Comparison of ENCODE assay signal across 10 mouse cellular contexts in genomic region chr2:62390961-62391461, GRCm38 (mm10). TPM values are rescaled to one million over a fixed set of nuclear protein-coding genes. Genes with fewer than 3 reads are reported as not detected.
DNase-seq lines count a peak whose midpoint lies in the region; ATAC-seq and TF ChIP-seq lines count a peak whose summit lies in the region.
"Had no signal": no experiment of that assay in that cellular context is flagged by ENCODE, and none has a peak within 500 bp of the region (broad histone marks: within the 10 kb centered on the region; RNA-seq: fewer than 3 reads in every experiment).

No protein-coding gene starts in this region.

- no peaks in the 10 kb centered on the region; the same call in 1 of the 2 replicates for H3K9me3 ChIP-seq in kidney, embryonic 14.5 days (ENCODE audit: control insufficient read depth, low read length)
- H3K9me3 ChIP-seq: hindbrain, embryonic 12.5 days had no signal

- H3K27ac ChIP-seq in kidney, adult 2 months (ENCODE audit: insufficient read depth, low read depth, low read length) = no peak overlapping the region; the same call in 1 of the 2 replicates
- H3K27ac ChIP-seq in kidney, embryonic 14.5 days (ENCODE audit: low read depth, low read length) = no peak overlapping the region
- no peak overlapping the region for H3K27ac ChIP-seq in left cerebral cortex, adult 2 months
- H3K27ac ChIP-seq: hindbrain, embryonic 12.5 days had no signal

- peak; percentile 31 for DNase-seq in kidney, adult 2 months
- DNase-seq in thymus, postnatal 25 days = peak; percentile 44
- DNase-seq in gastrocnemius, postnatal 10 days = no peak
- DNase-seq in left cerebral cortex, postnatal 4 days = no peak
- no peak for DNase-seq in left cerebral cortex, adult 2 months (ENCODE audit: extremely low spot score in 1 of 2, low spot score in 2 of 2)
- DNase-seq: layer of hippocampus, postnatal 36 days had no signal

- H3K4me3 ChIP-seq in kidney, adult 2 months (ENCODE audit: insufficient read depth, low read depth, low read length) = no peak overlapping the region
- H3K4me3 ChIP-seq in kidney, embryonic 14.5 days (ENCODE audit: low read length) = no peak overlapping the region
- no peak overlapping the region for H3K4me3 ChIP-seq in left cerebral cortex, adult 2 months
- H3K4me3 ChIP-seq: hindbrain, embryonic 12.5 days had no signal

- no peaks in the 10 kb centered on the region for H3K27me3 ChIP-seq in kidney, adult 2 months (replicated peaks; ENCODE audit: control insufficient read depth, insufficient read depth, low read length)
- no peaks in the 10 kb centered on the region for H3K27me3 ChIP-seq in kidney, embryonic 14.5 days (ENCODE audit: control insufficient read depth, insufficient read depth, low read length)
- H3K27me3 ChIP-seq: hindbrain, embryonic 12.5 days had no signal

- intact Hi-C loops in left cerebral cortex, postnatal 4 days (cut with DNase I) = no loop called here
- intact Hi-C loops in left cerebral cortex, adult 2 months (cut with DNase I) = no loop called here

- no peak for ATAC-seq in kidney, embryonic 14.5 days (ENCODE audit: low FRiP score, low TSS enrichment)
- peak; percentile 33 for ATAC-seq in erythroid progenitor cell, adult 5-6 weeks (replicated peaks; ENCODE audit: low FRiP score, poor library complexity, severe bottlenecking)
- ATAC-seq in megakaryocyte, adult 5-6 weeks (ENCODE audit: poor library complexity, severe bottlenecking) = peak; percentile 75

- H3K36me3 ChIP-seq in kidney, adult 2 months (ENCODE audit: control insufficient read depth, insufficient read depth, low read length) = no peaks in the 10 kb centered on the region; the same call in 1 of the 2 replicates
- no peaks in the 10 kb centered on the region for H3K36me3 ChIP-seq in kidney, embryonic 14.5 days (ENCODE audit: control insufficient read depth, insufficient read depth, low read length)
- H3K36me3 ChIP-seq: hindbrain, embryonic 12.5 days had no signal

- no peak overlapping the region for H3K4me2 ChIP-seq in kidney, embryonic 14.5 days (replicated peaks; ENCODE audit: low read depth, low read length)
- H3K4me2 ChIP-seq: hindbrain, embryonic 12.5 days had no signal

- H3K4me1 ChIP-seq in kidney, adult 2 months (ENCODE audit: control insufficient read depth, insufficient read depth, low read length) = peaks cover 9% of the 10 kb centered on the region; the same call in 1 of the 2 replicates
- H3K4me1 ChIP-seq in kidney, embryonic 14.5 days (ENCODE audit: control insufficient read depth, insufficient read depth, low read length) = no peaks in the 10 kb centered on the region
- H3K4me1 ChIP-seq: hindbrain, embryonic 12.5 days had no signal

- no peak overlapping the region for H3K9ac ChIP-seq in kidney, embryonic 14.5 days (ENCODE audit: low read depth, low read length)
- H3K9ac ChIP-seq: hindbrain, embryonic 12.5 days had no signal

- WGBS in kidney, adult 2 months = 62% methylated on average over 12 of the region's 12 CpGs
- WGBS in kidney, embryonic 14.5 days = 84% methylated on average over 12 of the region's 12 CpGs

- no peak for TF ChIP-seq POLR2A in kidney, adult 2 months (IDR thresholded peaks at IDR 0.05; ENCODE audit: low read depth, low read length)

- TF ChIP-seq CTCF in kidney, adult 2 months (conservative IDR thresholded peaks at IDR 0.05; ENCODE audit: insufficient read depth, insufficient read length, low read depth, low read length) = no peak
- no peak for TF ChIP-seq CTCF in left cerebral cortex, adult 2 months (IDR thresholded peaks at IDR 0.05)

RNA-seq across cellular contexts. Expression of gene Dpp4, which starts 21.0 kb away (rescaled TPM):
- 21.4 and 24.0 TPM in 2 replicates for polyA plus RNA-seq in kidney, adult 2 months (2012; rRNA removed)
- 31.8 and 70.1 TPM in 2 replicates for polyA plus RNA-seq in kidney, embryonic 14.5 days (2014; fragmentation: Nextera tagmentation; extraction: Ambion mirVana)
- total RNA-seq in erythroid progenitor cell, adult 5-6 weeks (2015; ENCODE audit: low replicate concordance) = 8.3 and 12.2 TPM in 2 replicates
- 1.7 and 3.5 TPM in 2 replicates for total RNA-seq in erythroid progenitor cell, adult 5-6 weeks (2017; ENCODE audit: low replicate concordance)
- total RNA-seq in megakaryocyte, adult 5-6 weeks (2015) = 13.4 and 14.6 TPM in 2 replicates
- 17.6 and 19.2 TPM in 2 replicates for total RNA-seq in megakaryocyte, adult 5-6 weeks (2017)
- 1 to 10 TPM; 7.8 to 9.3 TPM for total RNA-seq in gastrocnemius, postnatal 10 days (2021)
- 1 to 10 TPM; 2.4 to 3.7 TPM for total RNA-seq in left cerebral cortex, postnatal 4 days (2021)
- total RNA-seq in left cerebral cortex, adult 2 months (2021) = 1 to 10 TPM; 1.4 to 4.6 TPM

Comparison
In these comparisons a context has a peak if more than half of its experiments do, and no peak if none do; other contexts are left out.
1. DNase-seq: peak in kidney, adult 2 months (single experiment) and thymus, postnatal 25 days (single experiment); none in gastrocnemius, postnatal 10 days (single experiment), left cerebral cortex, postnatal 4 days (single experiment) and left cerebral cortex, adult 2 months (0 of 2).